Mouse (Mus musculus) kidney, embryonic 16.5 days (tissue): Measurements from ENCODE around the gene Lrig1. TPM values are rescaled to one million over a fixed set of nuclear protein-coding genes. Genes with fewer than 3 reads are reported as not detected.

Source experiments
- ATAC-seq: fragments of 200-750 bp; cut with Nextera tagmentation; 2 replicates; pipeline ENCODE4 v1.8.0; 2017; ENCODE audit warnings: moderate TSS enrichment; ENCODE audit not compliant: low FRiP score, low TSS enrichment
- H3K27ac ChIP-seq: fragments of 300-500 bp; sonication (generic); 2 replicates; pipeline ENCODE4 v1.5.1; 2014; ENCODE audit warnings: low read length
- H3K27me3 ChIP-seq: fragments of 300-500 bp; sonication (generic); 2 replicates; pipeline ENCODE4 v1.6.1; 2014; ENCODE audit warnings: low read length, control low read depth, mixed read lengths; ENCODE audit not compliant: insufficient read depth
- H3K36me3 ChIP-seq: fragments of 300-500 bp; sonication (generic); 2 replicates; pipeline ENCODE4 v1.6.1; 2014; ENCODE audit warnings: low read length, control low read depth, mixed read lengths; ENCODE audit not compliant: insufficient read depth
- H3K4me1 ChIP-seq: fragments of 300-500 bp; sonication (generic); 2 replicates; pipeline ENCODE4 v1.6.1; 2014; ENCODE audit warnings: low read length, control low read depth, mixed read lengths; ENCODE audit not compliant: insufficient read depth
- H3K4me2 ChIP-seq: fragments of 300-500 bp; sonication (generic); replicated peaks from 2 replicates; pipeline ENCODE4 v1.6.1; 2014; ENCODE audit warnings: low read depth, low read length
- H3K4me3 ChIP-seq: fragments of 300-500 bp; sonication (generic); 2 replicates; pipeline ENCODE4 v1.5.1; 2014; ENCODE audit warnings: mild to moderate bottlenecking, low read length
- H3K9ac ChIP-seq: fragments of 300-500 bp; sonication (generic); replicated peaks from 2 replicates; pipeline ENCODE4 v1.6.1; 2014; ENCODE audit warnings: low read length
- H3K9me3 ChIP-seq: fragments of 300-500 bp; sonication (generic); 2 replicates; pipeline ENCODE4 v1.6.1; 2016; ENCODE audit warnings: low read length, control low read depth
- WGBS: fragments of 180-500 bp; shearing (Covaris S2); extraction: QIAGEN DNeasy Blood & Tissue Kit; methylation state at CpG from one replicate; pipeline ENCODE4 v1.1.7; 2014; 5-methylcytosine and 5-hydroxymethylcytosine counted together
- polyA plus RNA-seq: library from polyadenylated mRNA; unstranded; fragments of >200 nt; fragmentation: Nextera tagmentation; extraction: Ambion mirVana; gene quantifications from 2 replicates; pipeline ENCODE4 v1.2.1, GENCODE M21; 2015

Lrig1 gene
- polyA plus RNA-seq, 1 experiment from 2014 or later = 7.4 TPM

DNA sequence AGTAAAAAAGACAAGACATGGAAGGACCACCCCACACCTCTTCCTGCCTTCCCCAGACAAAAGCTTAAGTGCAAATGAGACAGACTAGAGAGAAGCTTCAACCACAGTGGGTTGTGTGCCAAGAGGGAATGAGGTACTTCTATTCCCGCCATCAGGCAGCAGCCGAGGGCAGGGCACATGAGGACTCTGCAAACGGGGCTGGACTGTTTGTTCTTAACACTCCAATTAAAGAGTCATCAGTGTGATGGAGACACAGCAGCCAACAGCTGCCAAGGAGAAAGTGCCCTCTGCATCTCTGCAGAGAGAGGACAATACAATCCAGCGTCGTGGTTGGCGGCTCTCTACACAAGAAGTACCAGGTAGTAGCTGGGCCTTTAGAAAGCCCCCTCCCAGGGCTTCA lies 71.2 kb downstream of the Lrig1 start:
- no peak for ATAC-seq

DNA sequence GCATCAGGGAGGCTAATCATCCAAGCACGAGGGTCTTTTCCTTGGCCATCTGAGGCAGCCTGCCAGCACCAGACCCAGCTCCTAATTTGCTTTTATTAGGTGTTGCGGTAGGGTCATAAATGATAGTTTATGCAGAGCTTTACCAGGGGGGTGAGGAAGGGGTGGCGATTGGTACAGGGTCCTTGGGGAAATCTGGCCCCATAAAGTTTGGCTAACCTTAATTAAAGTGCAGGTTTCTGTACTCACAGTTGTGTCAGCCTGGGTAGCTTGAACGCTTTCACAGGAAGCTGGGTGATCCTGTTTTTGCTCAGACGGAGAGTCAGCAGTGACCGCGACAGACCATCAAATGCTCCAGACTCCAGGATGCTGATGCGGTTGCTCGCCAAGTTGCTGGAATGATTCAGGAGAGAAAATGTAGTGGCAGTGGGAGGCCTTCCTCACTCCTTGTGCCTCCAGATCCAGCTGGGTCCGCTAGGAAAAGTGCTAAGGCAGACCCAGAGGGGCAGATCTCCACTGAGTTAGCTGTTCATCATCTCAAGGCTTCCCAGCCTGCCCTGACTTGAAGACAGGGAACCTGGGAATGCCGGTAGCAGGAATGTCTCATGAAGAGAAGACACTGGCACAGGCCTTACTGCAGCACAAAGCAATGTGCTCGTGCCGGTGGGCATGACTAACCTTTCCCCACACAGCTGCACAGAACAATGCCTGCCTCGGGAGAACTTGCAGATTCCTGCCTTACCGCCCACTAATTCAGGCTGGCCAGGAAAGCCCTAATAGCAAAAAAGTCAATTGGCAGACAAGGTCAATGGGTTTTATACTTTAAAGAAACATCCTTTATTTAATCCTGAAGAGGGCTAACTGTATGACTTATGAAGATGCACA lies 72.0 kb downstream of the Lrig1 start:
- Histone ChIP-seq H3K36me3 (peaks cover 3% of the 10 kb centered on the region; the same call in 1 of the 2 replicates), H3K27me3 (no peaks in the 10 kb centered on the region), H3K9me3 (no peaks in the 10 kb centered on the region), H3K9ac (no peak overlapping the region), H3K4me2 (no peak overlapping the region), H3K4me1 (peaks cover 25% of the 10 kb centered on the region), H3K4me3 (no peak overlapping the region), H3K27ac (no peak overlapping the region)
- 46% methylated on average over 15 of the region's 15 CpGs for WGBS
- no peak for ATAC-seq

More for the DNA sequence above, 71.2 kb downstream of the Lrig1 start:
- Histone ChIP-seq H3K27me3 (no peaks in the 10 kb centered on the region), H3K9me3 (no peaks in the 10 kb centered on the region), H3K27ac (no peak overlapping the region), H3K4me3 (no peak overlapping the region), H3K9ac (no peak overlapping the region), H3K4me2 (no peak overlapping the region), H3K36me3 (peaks cover 2% of the 10 kb centered on the region; the same call in 1 of the 2 replicates), H3K4me1 (peaks cover 25% of the 10 kb centered on the region)
- 68% methylated on average over 6 of the region's 6 CpGs for WGBS

DNA sequence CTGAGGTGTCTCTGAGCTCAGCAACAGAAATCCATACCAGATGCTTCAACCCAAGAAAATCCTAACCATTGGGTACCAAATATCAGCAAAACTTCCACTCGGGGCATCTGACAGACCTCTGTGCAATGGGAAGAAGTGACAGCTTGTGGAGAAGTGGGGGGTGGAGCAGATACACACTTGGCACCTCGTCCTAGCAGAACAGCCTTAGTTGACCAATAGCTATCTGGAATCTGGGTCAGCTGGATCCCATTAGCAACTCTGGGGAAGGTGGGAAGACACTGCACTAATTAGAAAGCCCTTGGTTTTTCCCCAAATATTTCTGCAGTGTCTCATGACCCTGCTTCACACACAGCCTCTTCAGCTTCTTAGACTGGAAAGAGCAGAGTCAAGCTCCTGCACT lies 73.2 kb downstream of the Lrig1 start:
- H3K9me3 ChIP-seq = no peaks in the 10 kb centered on the region
- WGBS = 50% methylated on average over 2 of the region's 2 CpGs
- no peak for ATAC-seq
- H3K36me3 ChIP-seq = peaks cover 7% of the 10 kb centered on the region; the same call in 1 of the 2 replicates
- H3K4me1 ChIP-seq = peaks cover 25% of the 10 kb centered on the region
- no peak overlapping the region for H3K9ac ChIP-seq
- no peaks in the 10 kb centered on the region for H3K27me3 ChIP-seq
- no peak overlapping the region for H3K4me3 ChIP-seq
- no peak overlapping the region for H3K27ac ChIP-seq
- no peak overlapping the region for H3K4me2 ChIP-seq

DNA sequence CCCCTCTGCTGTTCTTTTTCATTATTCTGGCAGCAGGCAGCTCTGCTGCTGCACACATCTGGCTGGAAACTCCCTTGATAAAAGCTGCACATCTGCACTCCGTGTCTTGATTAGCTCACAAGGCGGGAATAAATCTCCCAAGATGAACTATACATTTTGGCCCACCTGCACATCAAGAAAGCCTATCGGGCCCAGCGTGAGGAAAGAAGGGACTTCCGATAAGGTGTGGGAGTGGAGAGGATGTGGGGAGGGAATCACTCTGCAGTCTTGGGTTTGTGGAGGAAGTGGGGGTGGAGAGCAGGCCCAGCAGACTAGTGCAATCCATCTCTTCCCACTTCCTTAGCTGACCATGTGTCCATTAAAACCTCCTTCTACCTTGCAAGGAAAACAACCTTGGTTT lies 74.1 kb downstream of the Lrig1 start:
- H3K4me1 ChIP-seq = peaks cover 17% of the 10 kb centered on the region
- WGBS = 38% methylated on average over 5 of the region's 5 CpGs

DNA sequence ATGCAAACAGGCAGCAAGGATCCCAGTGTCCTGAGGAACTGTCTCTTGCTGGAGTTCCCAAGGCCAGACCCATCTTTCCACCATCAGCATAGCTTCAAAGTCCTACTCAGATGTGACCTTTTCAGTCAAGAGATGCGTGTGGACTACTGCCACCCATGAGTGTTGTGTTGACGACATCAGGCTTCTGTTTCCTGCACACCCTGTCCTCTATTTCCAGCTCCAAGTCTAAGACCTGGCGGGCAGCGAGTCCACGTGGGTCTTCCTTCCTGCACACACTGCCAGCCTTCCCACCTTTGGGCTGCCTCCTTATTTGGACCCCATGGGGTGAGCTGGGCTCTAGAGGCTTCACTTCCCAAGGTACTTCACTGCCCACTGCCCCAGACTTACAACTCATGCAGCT lies 75.4 kb downstream of the Lrig1 start:
- no peaks in the 10 kb centered on the region for H3K27me3 ChIP-seq
- H3K4me1 ChIP-seq = peaks cover 17% of the 10 kb centered on the region
- H3K9me3 ChIP-seq = no peaks in the 10 kb centered on the region
- 88% methylated on average over 5 of the region's 5 CpGs for WGBS
- peaks cover 15% of the 10 kb centered on the region for H3K36me3 ChIP-seq
- H3K27ac ChIP-seq = no peak overlapping the region
- H3K9ac ChIP-seq = no peak overlapping the region
- H3K4me2 ChIP-seq = no peak overlapping the region
- no peak for ATAC-seq
- H3K4me3 ChIP-seq = no peak overlapping the region

More for the DNA sequence above, 74.1 kb downstream of the Lrig1 start:
- Histone ChIP-seq H3K27ac (no peak overlapping the region), H3K4me3 (no peak overlapping the region), H3K9ac (no peak overlapping the region), H3K4me2 (no peak overlapping the region), H3K9me3 (no peaks in the 10 kb centered on the region), H3K36me3 (peaks cover 9% of the 10 kb centered on the region; the same call in 1 of the 2 replicates), H3K27me3 (no peaks in the 10 kb centered on the region)
- no peak; the same call in 1 of the 2 replicates for ATAC-seq

DNA sequence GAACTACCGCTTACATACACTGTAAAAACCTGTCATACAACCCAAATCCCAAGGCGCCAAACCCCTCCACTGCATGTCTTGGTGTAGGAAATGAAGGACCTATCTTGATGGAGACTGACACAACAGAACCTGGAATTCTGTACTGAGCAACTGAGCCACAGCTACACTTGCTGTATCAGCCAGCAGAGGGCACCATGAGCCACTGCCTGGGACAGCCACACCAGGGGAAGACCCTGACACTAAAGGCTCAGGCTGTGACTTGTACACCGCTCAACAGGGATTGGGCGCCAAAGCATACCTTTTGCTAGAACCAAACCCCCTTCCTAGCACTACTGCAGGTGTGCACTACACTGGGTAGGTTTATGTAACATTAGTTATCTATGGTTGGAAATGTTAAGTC lies 77.0 kb downstream of the Lrig1 start:
- Histone ChIP-seq H3K4me2 (no peak overlapping the region), H3K4me3 (no peak overlapping the region), H3K36me3 (peaks cover 21% of the 10 kb centered on the region), H3K4me1 (peaks cover 17% of the 10 kb centered on the region), H3K9ac (no peak overlapping the region), H3K27ac (no peak overlapping the region), H3K27me3 (no peaks in the 10 kb centered on the region), H3K9me3 (no peaks in the 10 kb centered on the region)
- peak; percentile 53; the same call in 1 of the 2 replicates for ATAC-seq
- 80% methylated on average over 4 of the region's 4 CpGs for WGBS

DNA sequence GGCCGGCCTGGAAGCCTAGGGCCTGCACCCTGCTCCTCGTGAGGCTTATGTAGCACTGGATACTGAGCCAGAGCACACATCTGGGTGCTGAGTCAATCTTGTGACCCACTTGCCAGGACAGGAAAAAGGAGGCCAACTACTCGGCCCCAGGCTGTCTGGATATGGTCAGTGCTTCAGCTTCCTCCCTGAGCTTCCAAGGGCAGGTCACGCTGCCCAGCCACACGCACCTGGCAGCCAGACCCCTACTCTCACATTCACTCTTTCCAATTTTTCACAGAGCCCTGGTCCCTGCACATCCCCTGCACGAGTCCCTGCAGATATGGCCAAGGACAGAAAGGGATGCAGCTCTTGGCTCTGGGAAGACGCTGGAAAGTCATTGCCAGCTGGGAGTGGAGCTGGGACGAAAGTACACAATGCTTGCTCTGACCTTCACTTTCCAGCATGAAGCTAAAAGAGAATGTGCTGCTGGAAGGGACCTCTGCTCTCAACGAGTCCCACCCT lies 79.1 kb downstream of the Lrig1 start:
- H3K9ac ChIP-seq = no peak overlapping the region
- H3K4me2 ChIP-seq = no peak overlapping the region
- H3K27ac ChIP-seq = no peak overlapping the region
- 69% methylated on average over 9 of the region's 9 CpGs for WGBS
- peaks cover 6% of the 10 kb centered on the region for H3K4me1 ChIP-seq
- H3K27me3 ChIP-seq = no peaks in the 10 kb centered on the region
- H3K4me3 ChIP-seq = no peak overlapping the region
- H3K36me3 ChIP-seq = peaks cover 25% of the 10 kb centered on the region
- no peaks in the 10 kb centered on the region for H3K9me3 ChIP-seq
- no peak for ATAC-seq

DNA sequence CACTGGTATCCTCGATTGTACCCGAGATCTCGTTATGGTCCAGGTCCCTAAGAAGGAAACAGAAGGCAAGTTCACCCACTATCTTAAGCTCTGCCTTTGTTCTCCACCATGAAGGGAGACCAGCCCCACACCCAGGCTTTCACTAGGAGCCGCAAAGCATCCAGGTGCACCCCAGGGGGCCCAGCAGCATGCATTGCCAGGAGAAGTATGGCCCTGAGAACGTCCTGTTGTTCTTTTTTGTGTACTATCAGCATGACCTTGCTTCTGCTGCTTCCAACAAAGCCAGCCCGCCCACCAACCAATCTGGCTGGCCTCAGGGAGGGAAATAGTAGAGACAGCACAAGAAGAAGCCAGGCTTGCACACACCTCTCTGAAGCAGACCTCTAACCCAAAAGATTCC lies 79.7 kb downstream of the Lrig1 start:
- ATAC-seq = no peak
- 0 out of 2 replicates have a peak, but pooled peaks cover under 1% of the 10 kb centered on the region for H3K4me1 ChIP-seq

DNA sequence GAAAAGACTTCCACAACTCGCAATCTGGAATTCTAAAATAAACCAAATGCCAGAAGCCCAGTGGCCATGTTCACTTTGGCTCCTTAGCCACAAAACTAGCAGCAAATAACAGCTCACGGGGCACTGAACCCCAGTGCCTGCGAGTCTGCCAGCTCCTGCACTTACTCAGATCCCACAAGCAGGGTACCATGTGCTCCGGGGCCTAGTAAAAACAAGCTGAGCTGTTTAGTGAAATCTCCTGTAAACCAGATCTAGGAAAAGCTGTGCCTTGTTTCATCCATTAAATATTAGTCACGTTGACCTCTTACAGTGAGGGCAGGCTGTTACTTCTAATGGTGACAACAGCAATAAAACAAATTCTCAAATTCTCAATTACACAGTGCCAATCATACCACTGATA lies 81.3 kb downstream of the Lrig1 start:
- Histone ChIP-seq H3K9me3 (no peaks in the 10 kb centered on the region), H3K4me3 (no peak overlapping the region), H3K9ac (no peak overlapping the region), H3K4me2 (no peak overlapping the region), H3K36me3 (peaks cover 28% of the 10 kb centered on the region), H3K27me3 (no peaks in the 10 kb centered on the region), H3K4me1 (peaks cover 5% of the 10 kb centered on the region), H3K27ac (no peak overlapping the region)
- 72% methylated on average over 5 of the region's 5 CpGs for WGBS
- no peak for ATAC-seq

More for the DNA sequence above, 79.7 kb downstream of the Lrig1 start:
- no peak overlapping the region for H3K9ac ChIP-seq
- no peak overlapping the region for H3K27ac ChIP-seq
- no peak overlapping the region for H3K4me2 ChIP-seq
- peaks cover 25% of the 10 kb centered on the region for H3K36me3 ChIP-seq
- 91% methylated on average over 6 of the region's 6 CpGs for WGBS
- no peaks in the 10 kb centered on the region for H3K9me3 ChIP-seq
- no peak overlapping the region for H3K4me3 ChIP-seq
- H3K27me3 ChIP-seq = no peaks in the 10 kb centered on the region

DNA sequence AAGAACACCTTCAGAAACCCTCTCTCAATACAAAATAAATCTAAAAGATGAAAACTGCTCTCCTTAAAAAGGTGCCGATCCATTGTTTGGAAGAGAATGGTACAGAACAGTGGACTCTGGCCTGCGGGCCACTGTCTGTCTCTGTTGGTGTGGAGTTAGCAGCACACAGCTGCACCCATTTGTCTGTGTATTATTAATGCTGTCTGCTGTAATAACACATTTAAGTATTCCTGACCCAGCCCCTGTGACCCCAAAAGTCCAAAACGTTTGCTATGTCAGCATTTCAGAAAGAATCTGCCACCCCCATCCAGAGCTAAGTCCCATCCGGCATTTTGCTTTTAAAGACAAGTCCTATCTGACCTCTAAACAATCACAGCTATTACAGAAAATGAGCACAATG lies 84.0 kb downstream of the Lrig1 start:
- Histone ChIP-seq H3K9me3 (no peaks in the 10 kb centered on the region), H3K27ac (no peak overlapping the region), H3K4me3 (no peak overlapping the region), H3K4me1 (peaks cover 18% of the 10 kb centered on the region), H3K4me2 (no peak overlapping the region), H3K27me3 (no peaks in the 10 kb centered on the region), H3K9ac (no peak overlapping the region), H3K36me3 (peaks cover 29% of the 10 kb centered on the region)
- no peak for ATAC-seq
- 64% methylated on average over 4 of the region's 4 CpGs for WGBS
